In the genomic region with DNA sequence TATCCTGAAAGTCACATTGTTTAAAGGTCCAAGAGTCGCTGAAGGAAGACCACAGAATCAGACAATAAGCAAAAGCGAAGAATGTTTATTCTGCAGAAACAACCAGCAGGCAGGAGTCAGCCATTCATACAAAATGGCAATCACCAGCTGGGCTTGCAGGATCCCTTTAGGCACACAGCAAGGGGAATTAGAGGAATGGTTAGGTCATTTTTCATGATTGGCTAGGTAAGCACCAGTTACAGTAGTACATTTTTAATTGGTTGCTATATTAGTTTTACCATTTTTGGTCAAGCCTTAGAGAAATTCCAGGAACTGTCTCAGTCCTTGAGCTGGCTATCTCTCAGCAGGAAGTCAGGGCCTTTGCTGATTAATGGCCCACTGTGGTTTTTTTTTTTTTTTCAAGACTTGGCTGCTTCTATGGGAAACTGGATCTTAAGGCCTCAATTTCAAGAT, we compare ENCODE assay signal across 1 mouse cellular context.
A peak's percentile ranks its signal among the peaks of the same experiment; 100 is the strongest.
TF ChIP-seq lines count a peak whose summit lies in the region.

No protein-coding gene starts in this region.

TF ChIP-seq in MEL, 35 proteins besides CTCF, POLR2A, EP300 and RAD21 (continued from another document):
- TF ChIP-seq UBTF (IDR thresholded peaks at IDR 0.05; ENCODE audit: borderline replicate concordance, insufficient read depth, low read depth, low read length): no peak
- peak; percentile 55; the same call in 1 of the 2 replicates for TF ChIP-seq ZKSCAN1 (IDR thresholded peaks at IDR 0.05; ENCODE audit: low read depth, low read length)
- peak; percentile 29; the same call in 1 of the 2 replicates for TF ChIP-seq POLR2AphosphoS2 (IDR thresholded peaks at IDR 0.05; ENCODE audit: low read length)
- peak; percentile 89 for TF ChIP-seq RCOR1 (IDR thresholded peaks at IDR 0.05; ENCODE audit: low read depth, low read length)
- TF ChIP-seq USF2 (IDR thresholded peaks at IDR 0.05; ENCODE audit: borderline replicate concordance in 1 of 2, insufficient read depth in 1 of 2, low read depth in 1 of 2, low read length in 2 of 2): no peak
- 0 out of 2 replicates have a peak, but pooled peaks have one; percentile 51 for TF ChIP-seq MAX (IDR thresholded peaks at IDR 0.05; ENCODE audit: low read length)
- no peak for TF ChIP-seq NRF1 (IDR thresholded peaks at IDR 0.05; ENCODE audit: insufficient read depth, low read depth, low read length, poor library complexity, severe bottlenecking)
- TF ChIP-seq MYC (IDR thresholded peaks at IDR 0.05; ENCODE audit: low read depth, low read length): 0 out of 2 replicates have a peak, but pooled peaks have one; percentile 62
- TF ChIP-seq ZC3H11A (IDR thresholded peaks at IDR 0.05; ENCODE audit: low read depth, low read length): no peak
- no peak for TF ChIP-seq USF1 (IDR thresholded peaks at IDR 0.05; ENCODE audit: low read depth, low read length)
- 0 out of 2 replicates have a peak, but pooled peaks have one; percentile 55 for TF ChIP-seq CHD1 (IDR thresholded peaks at IDR 0.05; ENCODE audit: low read depth, low read length)
- TF ChIP-seq TAL1 (IDR thresholded peaks at IDR 0.05; ENCODE audit: low read length): peak; percentile 89
- peak; percentile 83; the same call in 1 of the 2 replicates for TF ChIP-seq MAFK (IDR thresholded peaks at IDR 0.05; ENCODE audit: borderline replicate concordance, low read depth, low read length)
- TF ChIP-seq TBP (IDR thresholded peaks at IDR 0.05; ENCODE audit: low read depth, low read length): peak; percentile 51; the same call in 1 of the 2 replicates
- no peak for TF ChIP-seq MAZ (IDR thresholded peaks at IDR 0.05; ENCODE audit: low read depth, low read length)
- peak; percentile 51; the same call in 1 of the 2 replicates for TF ChIP-seq KAT2A (conservative IDR thresholded peaks at IDR 0.05; ENCODE audit: low read depth, low read length)
- TF ChIP-seq NELFE (IDR thresholded peaks at IDR 0.05; ENCODE audit: low read depth, low read length): peak; percentile 33; the same call in 1 of the 2 replicates
- peak; percentile 40; the same call in 1 of the 2 replicates for TF ChIP-seq CHD2 (IDR thresholded peaks at IDR 0.05; ENCODE audit: low read length)
- peak; percentile 96 for TF ChIP-seq GATA1 (IDR thresholded peaks at IDR 0.05; ENCODE audit: low read depth, low read length)
- TF ChIP-seq TCF12 (IDR thresholded peaks at IDR 0.05; ENCODE audit: low read depth, low read length): peak; percentile 91
- peak; percentile 79 for TF ChIP-seq ELF1 (IDR thresholded peaks at IDR 0.05; ENCODE audit: low read depth, low read length)
TF ChIP-seq in MEL: peak in this region for 22.
